Mouse (Mus musculus): ENCODE data around the gene Cipc. TPM values are rescaled to one million over a fixed set of nuclear protein-coding genes. Genes with fewer than 3 reads are reported as not detected.

Cipc gene
- total RNA-seq, 1 experiment from 2014 or later, result 26.2 TPM

DNA sequence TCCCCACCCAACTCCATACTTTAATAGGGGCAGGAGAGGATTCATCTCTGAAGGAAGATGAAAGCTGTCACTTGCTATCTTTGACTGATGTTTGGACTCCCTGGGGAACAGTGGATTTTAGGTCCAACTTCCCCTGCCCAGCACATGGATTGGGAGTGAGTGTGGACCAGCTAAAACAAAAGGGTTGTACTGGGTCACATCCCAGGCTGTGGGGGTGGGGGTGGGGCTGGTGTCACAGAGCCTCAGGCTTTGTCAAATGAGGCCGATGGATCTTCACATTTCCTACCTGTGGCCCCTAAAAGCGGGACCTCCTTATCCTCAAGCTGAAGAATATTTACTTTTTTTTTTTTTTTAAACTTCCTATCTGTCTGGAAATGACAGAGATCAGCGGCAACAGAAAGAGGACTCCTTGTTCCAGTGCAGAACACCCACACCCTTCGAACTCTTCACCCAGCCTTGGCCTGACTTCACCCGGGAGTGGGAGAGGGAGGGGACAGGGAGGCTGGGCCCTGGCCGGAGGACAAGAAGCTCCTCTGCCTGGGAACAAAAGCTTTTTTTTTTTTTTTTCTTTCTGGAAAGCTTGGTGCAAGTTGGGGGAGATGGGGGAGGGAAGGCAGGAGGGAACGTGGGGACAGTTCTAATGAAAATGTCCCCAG is 14.8 kb upstream of the Cipc start:
- peak; percentile 89 for DNase-seq

DNA sequence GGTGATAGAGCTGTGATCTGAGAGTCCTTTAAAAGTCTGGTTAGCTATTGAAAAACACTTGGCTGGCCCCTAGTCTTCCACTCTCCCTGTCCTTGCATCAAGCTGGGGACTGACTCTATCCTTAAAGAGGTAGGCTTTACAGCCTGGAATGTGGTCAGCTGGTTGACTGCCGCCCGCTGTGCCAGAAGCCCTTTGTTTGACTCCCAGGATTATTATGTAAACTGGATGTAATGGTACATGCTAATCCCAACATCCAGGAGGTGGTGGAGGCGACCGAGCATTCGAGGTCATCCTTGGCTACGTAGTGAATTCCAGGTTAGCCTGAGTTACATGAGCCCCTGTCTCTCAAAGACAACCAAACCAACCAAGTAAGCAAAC is 14.3 kb upstream of the Cipc start:
- DNase-seq, result peak; percentile 59

DNA sequence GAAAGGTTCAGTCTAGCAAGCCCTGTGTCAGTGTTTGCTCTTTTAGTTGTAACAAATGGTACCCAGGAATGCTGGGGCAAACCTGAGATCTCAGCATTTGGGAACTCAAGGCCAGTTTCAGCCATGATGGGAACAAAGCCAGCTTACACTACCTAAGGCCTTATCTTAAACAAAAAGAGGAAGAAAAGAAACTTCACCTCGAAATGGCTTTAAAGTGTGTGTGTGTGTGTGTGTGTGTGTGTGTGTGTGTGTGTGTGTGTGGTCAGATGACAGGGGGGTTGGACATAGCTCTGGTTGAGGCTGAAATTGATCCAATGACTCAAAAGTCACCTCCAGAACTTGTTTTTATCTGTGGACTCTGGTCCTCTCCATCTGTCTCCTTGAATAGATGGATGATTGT is 12.1 kb upstream of the Cipc start:
- no peak for DNase-seq

DNA sequence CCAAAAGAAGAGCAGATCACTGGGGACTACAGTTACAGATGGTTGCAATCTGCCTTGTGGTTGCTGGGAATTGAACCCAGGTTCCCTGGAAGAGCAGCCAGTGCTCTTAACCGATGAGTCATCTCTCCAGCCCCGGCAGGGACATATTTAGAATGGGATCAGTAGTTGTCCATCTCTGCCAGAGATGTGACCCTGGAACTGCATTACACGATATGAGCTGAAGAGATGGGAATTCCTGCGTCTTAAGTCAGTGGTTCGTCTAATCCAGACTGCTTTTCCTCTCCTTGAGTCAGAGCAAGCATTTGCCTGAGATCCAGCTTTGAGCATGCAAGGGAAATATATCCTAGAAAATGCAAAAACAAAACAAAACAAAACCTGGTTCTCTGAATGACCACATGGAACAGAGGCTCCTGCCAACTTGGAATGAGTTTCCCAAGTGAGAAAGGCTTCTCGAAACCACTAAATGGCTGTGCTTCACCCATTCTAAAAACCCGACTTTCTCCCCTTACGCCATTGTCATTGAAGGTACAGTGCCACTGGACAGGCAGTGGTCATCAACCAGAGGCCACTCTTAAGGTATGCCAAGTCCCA is 11.1 kb upstream of the Cipc start:
- DNase-seq, result no peak

DNA sequence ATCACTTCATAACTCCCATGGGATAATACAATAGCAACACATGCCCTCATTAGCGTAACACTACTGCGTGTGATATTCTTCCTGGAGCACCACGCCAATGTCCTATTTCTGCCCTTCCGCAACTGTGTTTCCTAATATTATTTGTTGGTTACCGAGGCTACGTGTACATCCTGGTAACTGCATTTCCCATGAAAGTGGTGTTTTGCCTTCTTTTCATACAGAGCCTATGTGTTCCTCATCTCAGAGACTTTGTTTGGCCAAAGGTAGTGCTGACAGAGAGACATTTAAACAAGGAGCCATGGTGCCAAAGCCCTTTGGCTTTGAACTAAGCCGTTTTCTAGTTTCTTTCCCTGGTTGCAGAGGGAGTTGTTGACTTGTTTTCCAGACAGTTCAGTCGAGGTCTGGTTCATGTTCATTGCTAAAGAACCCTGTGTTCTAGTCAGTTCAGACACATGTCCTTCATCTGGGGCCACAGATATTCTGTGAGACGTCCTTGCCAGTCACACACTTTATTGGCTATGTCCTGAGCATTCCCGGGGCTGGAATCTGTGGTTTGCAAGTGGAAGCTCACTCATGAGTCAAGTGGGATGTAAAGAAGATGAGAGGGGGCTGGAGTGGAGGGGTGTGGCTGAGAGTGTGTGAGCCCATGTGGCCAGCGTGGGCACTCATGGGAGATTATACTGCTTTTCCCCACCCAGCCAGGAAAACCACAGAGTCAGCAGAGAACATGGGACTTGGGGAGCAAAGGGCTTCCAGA is 10.1 kb upstream of the Cipc start:
- DNase-seq, result no peak

DNA sequence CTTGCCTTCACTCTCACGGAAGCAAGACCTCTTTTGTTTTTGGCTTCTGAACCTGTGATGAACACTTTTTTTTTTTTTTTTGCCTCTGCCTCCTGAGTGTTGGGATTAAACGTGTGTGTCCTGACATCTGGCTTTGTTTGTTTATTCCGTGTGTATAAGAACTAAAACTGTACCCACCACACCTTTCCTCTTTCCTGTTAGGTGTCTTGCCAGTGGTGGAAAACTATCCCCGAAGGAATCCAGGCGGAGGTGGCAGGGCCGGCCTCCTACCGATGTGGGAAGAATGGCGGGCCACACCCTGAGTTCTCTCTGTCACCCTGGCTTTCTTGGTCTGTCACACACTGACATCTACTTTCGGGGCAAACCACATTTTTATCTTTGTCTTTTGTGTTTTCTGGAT is 8.3 kb upstream of the Cipc start:
- DNase-seq, result no peak

DNA sequence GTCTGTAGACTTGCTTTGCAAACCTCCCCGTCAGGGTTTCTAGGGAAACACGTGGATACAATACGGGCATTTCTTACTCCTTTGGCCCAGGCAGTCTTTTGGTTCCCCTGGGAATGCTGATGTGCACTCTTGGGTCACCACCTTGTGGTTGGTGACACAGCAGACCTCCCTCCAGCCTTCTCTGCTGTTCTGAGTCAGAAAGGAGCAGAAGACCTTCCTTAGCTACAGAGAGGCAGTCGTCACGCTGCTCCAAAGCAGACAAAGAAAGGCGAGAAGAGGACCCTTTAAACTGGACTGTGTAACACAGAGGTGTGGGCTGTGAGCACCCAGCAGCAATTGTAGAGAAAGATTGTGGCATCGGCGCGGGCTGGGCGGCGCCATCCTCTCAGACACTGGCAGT is 5.7 kb upstream of the Cipc start:
- DNase-seq, result no peak

DNA sequence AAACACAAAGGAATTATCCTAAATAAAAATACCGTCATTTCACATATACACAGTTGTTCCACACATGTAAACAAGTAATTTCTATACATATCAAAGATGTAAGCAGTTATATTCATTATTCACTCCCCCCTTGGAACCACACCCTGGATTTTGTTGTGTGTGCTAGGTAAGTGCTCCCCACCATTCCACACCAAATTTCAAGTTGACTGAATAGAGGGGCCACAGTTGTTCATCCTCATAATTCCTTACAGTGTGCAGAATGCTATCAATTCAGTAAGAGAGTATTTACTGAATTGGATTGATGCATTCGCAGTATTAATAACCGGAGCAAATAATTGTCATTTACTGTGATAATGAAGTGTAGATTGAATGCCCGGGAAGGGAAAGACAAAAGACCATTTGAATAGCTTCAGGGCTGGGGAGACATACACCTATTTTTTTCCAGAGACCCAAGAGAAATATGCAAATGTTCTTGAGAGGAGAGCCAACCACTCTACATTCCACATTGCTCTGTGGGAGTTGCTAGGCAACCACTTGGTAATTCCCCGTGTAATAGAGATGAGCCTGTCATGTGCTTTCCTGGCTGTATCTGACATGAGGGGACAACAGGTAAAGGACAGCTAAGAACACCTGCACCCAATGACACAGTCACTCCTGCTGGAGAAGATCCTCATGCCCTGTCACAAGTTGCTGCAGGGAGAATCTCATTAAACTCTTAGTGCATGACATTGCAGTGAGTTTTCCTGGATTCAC is 4.9 kb upstream of the Cipc start:
- DNase-seq, result no peak

DNA sequence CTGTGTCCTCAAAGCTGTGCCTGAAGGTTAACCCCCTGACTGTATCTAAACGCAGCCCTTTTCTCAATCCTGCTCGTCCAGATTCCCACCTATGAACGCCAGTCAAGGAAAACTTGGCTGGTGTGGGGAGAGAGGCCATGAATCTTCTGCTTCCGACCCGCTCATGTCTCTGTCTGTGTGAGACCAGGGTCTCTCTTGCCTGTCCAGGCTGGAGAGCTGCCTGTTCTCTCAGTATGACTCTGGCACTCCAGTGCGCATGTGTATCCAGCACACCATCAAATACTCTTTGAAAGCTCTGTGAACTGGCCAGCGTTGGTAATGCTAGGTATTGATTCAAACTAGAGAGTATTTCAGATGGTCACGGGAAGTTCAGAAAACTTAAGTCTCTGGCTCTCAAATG is 3.4 kb upstream of the Cipc start:
- no peak for DNase-seq

DNA sequence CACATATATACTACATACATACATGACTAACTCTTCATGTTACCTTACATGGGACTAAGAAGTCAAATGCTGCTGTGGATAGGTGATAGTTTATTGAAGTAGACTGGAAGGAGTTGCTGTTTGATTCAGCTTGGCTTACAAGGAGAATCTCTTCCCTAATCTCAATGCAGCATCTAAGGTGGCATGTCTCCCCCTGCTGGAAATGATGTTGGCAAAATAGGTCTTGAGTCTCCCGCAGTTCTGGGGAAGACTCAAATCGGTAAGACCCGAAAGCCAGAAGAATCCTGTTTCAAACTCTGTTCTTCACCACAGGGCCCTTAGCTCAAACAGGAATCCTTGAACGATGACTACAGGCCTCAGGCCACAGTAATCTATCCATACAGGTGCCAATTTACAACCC is 1.7 kb upstream of the Cipc start:
- DNase-seq, result peak; percentile 79

DNA sequence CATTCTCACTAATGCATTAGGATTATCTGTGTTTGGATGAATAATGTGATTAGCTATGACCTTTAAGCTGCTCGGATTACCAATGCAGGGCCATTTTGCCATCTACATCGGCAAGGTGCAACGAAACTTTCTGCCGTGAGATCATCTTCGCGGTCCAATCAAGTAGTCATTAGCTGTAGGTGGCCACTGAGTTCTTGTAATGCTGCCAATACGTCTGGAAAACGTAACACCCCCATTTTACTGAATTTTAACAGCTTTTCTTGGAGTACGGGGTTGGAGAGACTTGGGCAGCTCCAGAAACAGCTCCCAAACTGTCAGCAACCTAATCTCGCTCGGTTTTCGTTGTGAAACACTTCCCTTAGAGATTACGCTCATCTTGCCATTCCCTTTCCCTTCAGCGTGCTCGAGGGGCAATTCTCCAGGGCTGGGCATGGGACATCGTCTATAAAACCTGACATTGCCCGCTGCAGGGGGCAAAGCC is 502 bp upstream of the Cipc start:
- peak; percentile 19 for DNase-seq

DNA sequence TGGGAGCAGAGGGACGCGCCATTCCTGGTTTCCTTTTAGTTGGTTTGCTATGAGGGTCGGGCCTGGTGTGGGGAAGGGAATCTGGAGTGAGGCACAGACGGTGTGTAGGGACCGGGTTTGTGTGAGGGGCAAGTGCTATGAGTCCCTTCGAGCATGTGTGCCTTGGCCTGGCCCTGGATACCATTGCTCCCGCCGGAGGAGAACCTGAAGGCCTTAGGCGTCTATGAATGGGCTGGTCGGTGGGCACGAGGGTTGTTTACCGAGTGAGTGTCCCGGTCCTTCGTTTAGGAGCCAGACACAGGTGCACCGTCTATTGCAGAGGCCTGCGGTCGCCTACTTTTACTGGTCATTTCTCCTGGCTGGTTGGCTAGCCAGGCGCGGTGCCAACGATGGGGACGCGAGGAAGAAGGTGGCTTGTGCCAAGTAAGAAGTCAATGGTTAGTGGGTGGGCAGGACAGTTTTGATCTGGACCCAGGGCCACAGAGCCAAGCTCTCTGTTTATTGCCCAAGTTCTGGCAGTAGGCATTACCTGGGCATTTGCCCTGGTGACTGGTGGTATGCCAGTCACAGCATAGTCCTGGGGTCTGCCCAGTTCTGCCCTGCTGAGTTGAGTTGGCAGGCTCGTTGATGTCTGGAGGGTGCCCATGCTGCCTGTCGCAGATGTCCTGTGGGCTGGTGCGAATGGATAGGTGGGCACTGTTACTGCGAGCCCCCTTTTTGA is 998 bp downstream of the Cipc start:
- peak; percentile 64 for DNase-seq

DNA sequence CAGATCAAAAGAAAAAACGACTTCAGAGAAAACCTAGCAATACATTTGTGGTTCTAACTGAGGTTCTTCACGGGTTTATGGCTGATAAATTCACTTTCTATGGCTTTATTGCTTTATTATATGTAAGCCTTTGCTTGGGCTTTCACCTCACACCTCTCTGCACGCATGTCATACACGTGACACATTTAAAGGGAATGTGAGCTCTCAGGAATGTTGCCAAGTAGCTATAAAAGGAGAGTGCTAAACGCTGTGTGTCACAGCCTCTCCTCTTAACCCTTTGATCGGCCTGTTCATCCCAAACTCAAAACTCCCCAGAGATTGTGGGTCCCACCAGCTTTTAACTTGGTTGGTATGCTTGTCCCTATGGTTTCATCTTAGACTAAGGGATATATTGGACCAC is 1.8 kb downstream of the Cipc start:
- peak; percentile 36 for DNase-seq

DNA sequence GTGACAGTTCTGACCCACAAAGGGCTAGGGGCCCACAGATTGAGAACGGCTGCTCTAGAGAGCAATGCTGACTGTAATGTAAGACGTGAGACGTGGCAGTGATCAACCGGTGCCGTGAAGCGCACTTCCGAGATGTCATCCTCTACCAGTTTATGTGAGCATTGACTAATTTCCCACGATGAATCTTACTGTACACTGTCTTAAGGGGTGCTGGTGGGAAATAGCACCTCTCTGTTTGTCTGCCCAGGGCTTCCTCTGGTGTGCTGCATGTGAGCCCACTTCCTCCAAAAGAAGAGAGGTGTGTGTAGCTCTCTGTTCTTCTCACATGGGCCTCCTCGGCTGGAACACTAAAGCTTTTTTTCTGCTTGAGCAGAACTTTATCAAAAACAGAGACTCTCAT is 2.7 kb downstream of the Cipc start:
- no peak for DNase-seq

DNA sequence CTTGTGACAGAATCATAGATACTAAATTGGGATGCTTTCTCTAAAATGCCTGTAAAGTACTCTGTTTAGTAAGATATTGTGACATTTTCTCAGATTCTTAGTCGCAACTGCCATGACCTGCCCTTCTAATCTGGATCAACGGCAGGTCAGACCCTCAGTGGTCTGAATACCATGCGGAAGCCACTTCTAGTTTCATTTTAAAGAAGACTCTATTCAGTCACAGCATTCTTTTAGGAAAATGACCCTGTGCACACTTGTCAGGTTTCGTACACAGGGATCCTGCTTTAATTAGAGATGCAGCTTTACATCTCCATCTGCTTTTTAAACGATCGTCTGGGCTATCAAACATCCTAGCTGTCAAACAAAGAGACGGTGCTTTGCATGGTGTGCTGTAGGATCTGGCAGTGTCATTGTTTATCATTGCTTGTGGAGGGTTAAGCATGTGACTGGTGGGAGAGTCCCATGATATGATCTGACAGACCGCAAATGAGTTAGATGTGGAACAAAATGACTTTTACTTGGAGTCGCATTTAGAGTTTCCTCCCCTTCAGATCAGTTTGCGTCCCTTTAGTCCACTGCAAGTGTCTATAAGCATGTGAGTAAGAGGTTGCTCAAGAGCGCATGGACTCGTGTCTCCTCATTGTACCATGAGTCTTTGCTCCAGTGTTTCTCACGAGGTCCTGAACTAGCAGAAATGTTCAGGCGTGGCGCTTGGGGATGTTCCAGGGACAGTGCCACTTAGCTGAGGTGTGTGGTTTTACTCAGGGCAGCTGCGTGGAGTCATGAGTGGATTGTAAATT is 3.5 kb downstream of the Cipc start:
- DNase-seq, result no peak

DNA sequence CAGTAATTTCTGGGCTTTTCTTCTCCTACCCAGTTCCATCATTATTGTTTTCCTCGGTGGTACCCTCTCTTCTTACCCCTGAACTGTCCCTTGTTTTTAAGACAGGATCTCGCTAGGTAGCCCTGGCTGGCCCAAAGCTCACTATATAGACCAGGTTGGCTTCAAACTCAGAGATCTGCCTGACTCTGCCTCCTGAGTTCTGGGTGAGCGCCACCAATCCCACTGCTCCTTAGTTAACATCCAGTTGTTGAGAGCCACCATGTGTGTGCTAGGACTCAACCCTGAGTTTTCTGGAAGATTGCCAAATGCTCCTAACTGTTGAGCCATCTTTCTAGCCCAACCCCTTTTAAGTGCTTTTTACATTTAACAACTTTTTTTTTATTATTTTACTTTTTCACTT is 4.1 kb downstream of the Cipc start:
- DNase-seq, result no peak

DNA sequence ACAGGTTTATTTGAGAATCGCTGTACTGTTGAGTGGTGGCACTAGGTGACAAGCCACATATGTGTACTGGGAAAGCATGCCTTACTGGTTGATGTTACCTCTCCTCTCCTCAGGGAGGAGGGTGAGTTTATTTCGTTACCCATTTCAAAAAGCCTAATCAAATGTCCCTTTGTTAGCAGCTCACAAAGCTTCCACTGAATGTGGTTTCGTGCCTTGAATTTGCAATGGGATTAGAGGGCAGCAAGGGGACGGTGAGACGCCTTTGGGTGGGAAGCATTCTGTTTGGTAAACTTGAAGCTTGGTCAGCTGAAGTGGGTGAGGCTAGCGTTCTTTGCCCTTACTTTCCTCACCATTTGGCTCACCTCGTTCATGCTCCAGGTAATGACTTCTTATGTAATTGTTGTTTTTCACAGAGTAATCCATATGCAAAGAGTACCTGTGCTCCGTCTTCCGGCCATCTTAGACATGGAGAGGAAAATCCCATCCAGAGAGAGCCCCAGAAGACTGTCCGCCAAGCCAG is 5.5 kb downstream of the Cipc start:
- DNase-seq, result no peak

DNA sequence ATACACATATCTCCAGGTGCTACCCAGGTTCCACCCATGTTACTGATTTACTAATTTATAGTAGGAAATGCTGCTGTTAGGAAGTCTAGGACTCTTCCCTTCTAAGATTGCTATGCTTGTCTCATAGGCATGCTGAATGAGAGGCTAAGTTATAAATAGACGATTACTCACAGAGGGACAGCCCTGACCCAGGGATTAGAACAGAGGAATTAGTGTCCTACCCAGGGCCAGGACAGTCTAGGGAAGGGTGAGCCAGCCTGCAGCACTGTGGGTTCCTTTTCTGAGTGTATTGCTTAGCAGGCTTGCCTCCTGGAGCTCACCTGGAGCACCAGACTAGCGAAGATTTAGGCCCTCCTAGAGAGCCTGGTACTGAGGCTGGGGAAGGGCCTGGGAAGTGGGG is 9.1 kb downstream of the Cipc start:
- DNase-seq, result no peak

DNA sequence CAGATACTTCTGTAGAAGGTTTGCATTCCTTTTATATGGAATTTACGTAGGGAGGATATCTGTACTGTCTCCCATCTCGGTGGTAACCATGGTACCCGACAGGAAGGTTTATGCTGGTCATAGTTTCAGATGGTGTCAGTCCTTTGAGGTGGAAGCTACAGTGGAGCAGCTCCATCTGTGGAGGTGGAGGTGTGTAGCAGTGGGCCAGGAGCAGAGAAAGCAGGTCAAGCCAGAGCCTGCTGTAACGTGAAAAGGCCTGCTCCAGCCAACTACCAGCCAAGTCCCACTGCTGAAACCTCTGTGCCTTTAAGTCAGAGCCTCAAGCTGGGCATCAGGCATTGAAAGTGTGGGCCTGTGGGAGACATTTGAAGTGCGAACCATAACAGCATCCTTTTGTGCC is 11.7 kb downstream of the Cipc start:
- DNase-seq, result no peak

DNA sequence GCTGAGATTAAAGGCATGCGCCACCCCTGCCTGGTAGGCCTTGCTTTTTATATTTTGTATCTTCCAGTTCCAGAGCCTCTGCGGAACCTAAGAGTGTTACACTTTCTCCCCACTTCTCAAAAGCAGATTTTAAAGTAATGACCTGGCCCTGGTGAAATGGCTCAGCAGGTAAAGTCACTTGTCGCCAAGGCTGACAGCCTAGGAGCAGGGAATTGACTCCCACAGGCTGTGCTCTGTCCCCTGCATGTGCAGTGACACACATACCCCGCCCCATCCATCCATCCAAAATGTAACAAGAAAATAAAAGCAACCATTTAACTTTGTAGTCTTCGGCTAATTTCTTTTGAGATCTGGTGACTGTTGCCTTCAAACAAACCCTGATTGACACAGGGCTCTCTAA is 12.8 kb downstream of the Cipc start:
- DNase-seq, result no peak

DNA sequence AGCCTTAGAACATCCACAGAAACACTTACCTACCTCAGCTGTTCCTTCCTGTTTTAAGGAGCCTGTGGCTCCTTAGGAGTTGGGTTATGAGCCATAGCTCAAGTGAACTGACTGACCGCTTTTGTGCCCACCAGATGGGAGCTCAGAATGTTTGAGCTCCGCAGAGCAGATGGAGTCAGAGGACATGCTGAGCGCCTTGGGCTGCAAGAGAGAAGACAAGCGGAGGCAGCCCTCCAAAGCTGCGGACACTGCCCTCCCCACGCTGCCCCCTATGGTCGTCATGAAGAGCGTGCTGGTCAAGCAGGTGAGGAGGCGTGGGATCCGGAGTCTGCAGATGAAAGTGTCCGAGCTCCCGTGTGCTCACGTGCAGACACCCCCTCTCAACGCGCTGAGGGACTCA is 13.3 kb downstream of the Cipc start:
- DNase-seq, result no peak
